Mouse (Mus musculus) stomach, embryonic 14.5 days (tissue): ENCODE measurements around the gene Hps5. TPM values are rescaled to one million over a fixed set of nuclear protein-coding genes. Genes with fewer than 3 reads are reported as not detected.
A peak's percentile ranks its signal among the peaks of the same experiment; 100 is the strongest.

Experiments
- ATAC-seq: fragments of 200-750 bp; cut with Nextera tagmentation; 2 replicates; pipeline ENCODE4 v1.8.0; 2017; ENCODE audit warnings: low read depth, moderate TSS enrichment; ENCODE audit not compliant: insufficient number of reproducible peaks, insufficient read depth, low FRiP score
- H3K27ac ChIP-seq: fragments of 300-500 bp; sonication (generic); 2 replicates; pipeline ENCODE4 v1.5.1; 2014; ENCODE audit warnings: mild to moderate bottlenecking, low read length, moderate library complexity, mixed read lengths
- H3K27me3 ChIP-seq: fragments of 300-500 bp; sonication (generic); 2 replicates; pipeline ENCODE4 v1.6.1; 2014; ENCODE audit warnings: low read length, control low read depth, mixed read lengths; ENCODE audit not compliant: control insufficient read depth, insufficient read depth
- H3K36me3 ChIP-seq: fragments of 300-500 bp; sonication (generic); 2 replicates; pipeline ENCODE4 v1.6.1; 2014; ENCODE audit warnings: mild to moderate bottlenecking, control low read depth, low read length, moderate library complexity, mixed read lengths; ENCODE audit not compliant: control insufficient read depth, insufficient read depth
- H3K4me1 ChIP-seq: fragments of 300-500 bp; sonication (generic); 2 replicates; pipeline ENCODE4 v1.6.1; 2014; ENCODE audit warnings: low read length, control low read depth, mixed read lengths; ENCODE audit not compliant: control insufficient read depth, insufficient read depth
- H3K4me2 ChIP-seq: fragments of 300-500 bp; sonication (generic); replicated peaks from 2 replicates; pipeline ENCODE4 v1.6.1; 2014; ENCODE audit warnings: low read depth, low read length, control low read depth
- H3K4me3 ChIP-seq: fragments of 300-500 bp; sonication (generic); 2 replicates; pipeline ENCODE4 v1.5.1; 2014; ENCODE audit warnings: low read depth, low read length, control low read depth
- H3K9ac ChIP-seq: fragments of 300-500 bp; sonication (generic); replicated peaks from 2 replicates; pipeline ENCODE4 v1.6.1; 2014; ENCODE audit warnings: low read depth, mild to moderate bottlenecking, control low read depth, low read length, moderate library complexity, mixed read lengths
- H3K9me3 ChIP-seq: fragments of 300-500 bp; sonication (generic); 2 replicates; pipeline ENCODE4 v1.6.1; 2016; ENCODE audit warnings: low read depth, low read length, control low read depth; ENCODE audit not compliant: control insufficient read depth
- WGBS: fragments of 180-500 bp; shearing (Covaris S2); extraction: QIAGEN DNeasy Blood & Tissue Kit; methylation state at CpG from one replicate; pipeline ENCODE4 v1.1.7; 2014; 5-methylcytosine and 5-hydroxymethylcytosine counted together
- polyA plus RNA-seq: library from polyadenylated mRNA; unstranded; fragments of >200 nt; fragmentation: Nextera tagmentation; extraction: Ambion mirVana; gene quantifications from 2 replicates; pipeline ENCODE4 v1.2.1, GENCODE M21; 2014

Gene Hps5
- polyA plus RNA-seq, 1 experiment from 2014 or later: 24.3 TPM

DNA sequence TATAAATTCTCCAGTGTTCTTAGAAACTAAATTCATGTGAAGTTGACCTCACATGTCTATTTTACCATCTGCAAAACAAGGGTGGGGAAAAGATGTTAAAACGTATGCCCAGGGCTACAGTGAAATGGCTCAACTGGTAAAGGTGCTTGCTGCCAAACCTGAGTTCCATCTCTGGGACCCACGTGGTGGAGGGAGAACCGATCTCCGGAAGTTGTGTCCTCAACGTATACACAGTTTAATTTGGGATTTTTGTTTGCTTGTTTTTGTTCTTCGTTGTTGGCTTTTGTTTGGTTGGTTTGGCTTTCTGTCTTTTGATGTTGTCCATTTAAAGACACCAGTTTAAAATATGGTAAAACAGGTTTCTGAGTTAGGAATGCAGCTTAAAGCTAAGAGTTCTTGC is 915 bp upstream of the Hps5 start:
- Histone ChIP-seq H3K36me3 (peaks cover 15% of the 10 kb centered on the region; the same call in 1 of the 2 replicates), H3K27me3 (no peaks in the 10 kb centered on the region), H3K9me3 (no peaks in the 10 kb centered on the region), H3K9ac (peak overlapping the region; percentile 90; the same call in 1 of the 2 replicates), H3K27ac (no peak overlapping the region), H3K4me1 (peaks cover 7% of the 10 kb centered on the region), H3K4me3 (peak overlapping the region; percentile 90), H3K4me2 (peak overlapping the region; percentile 83)
- no peak for ATAC-seq
- WGBS: 52% methylated on average over 6 of the region's 6 CpGs

DNA sequence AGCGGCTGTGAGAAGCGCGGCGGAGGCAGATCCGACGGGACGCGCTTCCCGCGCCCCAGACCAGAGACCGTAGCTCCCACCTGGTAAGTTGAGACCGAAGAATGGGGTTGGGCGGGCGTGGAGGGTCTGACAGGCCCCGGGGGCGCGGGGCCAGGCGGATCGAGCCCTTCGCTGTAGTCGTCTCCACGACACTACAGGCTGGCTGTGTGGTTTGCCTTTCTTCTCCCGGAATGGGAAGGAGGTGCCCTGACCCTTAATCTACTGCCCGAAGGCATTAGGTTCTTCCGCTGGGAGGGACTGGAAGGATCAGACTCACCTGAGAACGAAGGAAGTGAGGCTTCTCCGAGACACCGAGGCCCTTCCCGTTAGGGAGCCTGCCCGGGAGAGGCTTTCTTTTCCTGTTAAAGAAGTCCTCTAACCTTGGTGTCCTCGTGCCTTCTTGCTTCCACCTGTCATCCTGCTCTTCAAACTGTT is 379 bp upstream of the Hps5 start:
- H3K27me3 ChIP-seq: no peaks in the 10 kb centered on the region
- H3K4me3 ChIP-seq: peak overlapping the region; percentile 90
- ATAC-seq: peak; percentile 57
- H3K36me3 ChIP-seq: peaks cover 11% of the 10 kb centered on the region; the same call in 1 of the 2 replicates
- H3K9ac ChIP-seq: peak overlapping the region; percentile 90
- WGBS: 1% methylated on average over 31 of the region's 31 CpGs
- peak overlapping the region; percentile 83 for H3K4me2 ChIP-seq
- no peaks in the 10 kb centered on the region for H3K9me3 ChIP-seq
- peak overlapping the region; percentile 66; the same call in 1 of the 2 replicates for H3K27ac ChIP-seq
- peaks cover 7% of the 10 kb centered on the region for H3K4me1 ChIP-seq

DNA sequence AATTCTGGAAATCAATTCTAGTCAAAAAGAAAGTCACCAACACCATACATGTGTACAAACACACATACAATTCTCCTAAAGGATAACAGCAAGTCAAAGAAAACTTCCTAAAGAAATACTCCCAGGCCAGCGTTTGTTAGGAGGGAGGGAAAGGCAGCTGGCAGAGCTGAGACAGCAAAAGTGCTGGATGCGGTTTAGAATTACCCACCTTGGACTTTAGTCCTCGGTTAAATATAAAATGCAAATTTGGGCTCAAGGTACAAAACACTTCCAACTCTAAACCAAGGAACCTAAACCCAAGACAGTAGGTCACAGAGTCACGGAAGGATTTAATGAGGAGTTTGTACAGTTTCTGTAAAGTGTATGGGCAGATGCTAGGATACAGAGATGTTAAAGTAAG is 2.0 kb downstream of the Hps5 start:
- Histone ChIP-seq H3K4me2 (no peak overlapping the region), H3K27ac (no peak overlapping the region), H3K4me3 (no peak overlapping the region), H3K9me3 (no peaks in the 10 kb centered on the region), H3K36me3 (no peaks in the 10 kb centered on the region; the same call in 1 of the 2 replicates), H3K4me1 (peaks cover 7% of the 10 kb centered on the region), H3K27me3 (no peaks in the 10 kb centered on the region), H3K9ac (no peak overlapping the region)
- 84% methylated on average over 4 of the region's 4 CpGs for WGBS
- no peak for ATAC-seq

DNA sequence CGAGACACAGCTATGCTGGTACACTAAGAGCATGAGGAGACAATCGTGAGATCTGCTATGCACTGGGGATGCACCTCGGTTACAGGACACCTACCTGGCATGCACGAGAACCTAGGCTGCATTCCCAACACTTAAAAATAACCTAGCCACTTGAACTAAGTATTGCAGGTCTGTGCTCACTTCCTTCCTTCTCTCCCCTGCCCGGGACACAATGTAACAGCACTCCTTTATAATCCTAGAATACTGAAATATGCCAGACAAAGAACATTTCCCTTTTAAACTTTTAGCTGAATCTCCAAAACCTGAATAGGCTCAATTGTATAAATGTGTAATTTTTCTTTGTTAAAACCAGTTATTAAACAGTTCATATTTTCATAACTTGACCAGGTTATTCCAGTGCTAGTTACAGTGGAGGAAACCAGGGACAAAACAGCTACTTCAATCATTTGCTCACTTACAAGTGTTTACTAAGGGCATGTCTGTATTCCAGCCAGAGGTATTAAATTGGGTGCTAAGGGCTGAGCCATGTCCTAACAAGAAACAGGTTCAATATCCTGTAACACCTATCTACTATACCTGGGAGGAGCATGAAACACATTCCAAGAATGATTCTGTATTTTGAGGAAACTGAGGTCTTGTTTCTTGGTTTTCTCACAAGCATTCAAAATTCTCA is 6.6 kb downstream of the Hps5 start:
- 86% methylated on average over 5 of the region's 5 CpGs for WGBS
- Histone ChIP-seq H3K36me3 (peaks cover 27% of the 10 kb centered on the region; the same call in 1 of the 2 replicates), H3K27me3 (no peaks in the 10 kb centered on the region), H3K27ac (no peak overlapping the region), H3K9me3 (no peaks in the 10 kb centered on the region), H3K4me2 (no peak overlapping the region), H3K9ac (no peak overlapping the region), H3K4me1 (no peaks in the 10 kb centered on the region), H3K4me3 (no peak overlapping the region)
- ATAC-seq: no peak

DNA sequence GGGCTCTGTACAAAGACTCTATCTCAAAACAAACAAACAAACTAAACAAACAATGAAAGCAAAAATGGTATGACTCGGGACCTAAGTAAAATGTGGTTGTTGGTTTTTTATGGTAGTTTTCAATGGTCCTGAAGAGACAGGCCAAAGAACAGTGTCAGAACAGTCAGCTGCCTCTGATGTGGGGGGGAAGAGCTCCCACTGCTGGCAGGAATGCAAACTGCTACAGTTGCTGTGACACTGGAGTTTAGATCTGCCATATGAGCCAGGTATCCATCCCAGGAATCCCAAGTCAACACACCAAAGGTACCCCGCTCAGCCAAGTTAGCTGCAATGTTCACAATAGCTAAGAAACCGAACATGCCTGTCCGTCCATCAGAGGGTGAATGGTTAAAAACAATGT is 25.2 kb downstream of the Hps5 start:
- H3K27me3 ChIP-seq: no peaks in the 10 kb centered on the region
- H3K27ac ChIP-seq: no peak overlapping the region
- 58% methylated on average over 4 of the region's 4 CpGs for WGBS
- H3K9ac ChIP-seq: no peak overlapping the region
- H3K9me3 ChIP-seq: no peaks in the 10 kb centered on the region
- H3K4me1 ChIP-seq: no peaks in the 10 kb centered on the region
- H3K36me3 ChIP-seq: peaks cover 48% of the 10 kb centered on the region
- H3K4me3 ChIP-seq: no peak overlapping the region
- H3K4me2 ChIP-seq: no peak overlapping the region
- ATAC-seq: no peak

DNA sequence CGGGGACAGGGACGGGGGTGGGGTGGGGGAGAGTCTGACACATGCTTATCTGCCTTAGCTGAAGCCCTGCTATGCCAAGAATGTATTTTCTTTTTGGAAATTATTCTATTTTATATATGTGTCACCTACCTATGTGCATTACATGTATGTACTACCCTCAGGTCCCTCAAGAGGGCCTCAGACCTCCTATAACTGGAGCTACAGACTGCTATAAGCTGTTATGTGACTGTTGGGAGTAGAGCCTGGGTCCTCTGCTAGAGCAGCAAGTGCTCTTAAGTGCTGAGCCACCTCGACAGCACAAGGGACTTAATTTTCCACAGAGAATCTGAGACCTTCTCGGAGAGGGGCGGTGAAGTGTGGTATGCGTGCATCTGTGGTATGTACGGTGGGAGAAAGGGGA is 27.4 kb downstream of the Hps5 start:
- H3K4me3 ChIP-seq: no peak overlapping the region
- no peak overlapping the region for H3K4me2 ChIP-seq
- H3K36me3 ChIP-seq: peaks cover 61% of the 10 kb centered on the region
- no peak for ATAC-seq
- no peaks in the 10 kb centered on the region for H3K9me3 ChIP-seq
- no peak overlapping the region for H3K27ac ChIP-seq
- H3K27me3 ChIP-seq: no peaks in the 10 kb centered on the region
- no peaks in the 10 kb centered on the region for H3K4me1 ChIP-seq
- no peak overlapping the region for H3K9ac ChIP-seq
- 92% methylated on average over 7 of the region's 7 CpGs for WGBS

DNA sequence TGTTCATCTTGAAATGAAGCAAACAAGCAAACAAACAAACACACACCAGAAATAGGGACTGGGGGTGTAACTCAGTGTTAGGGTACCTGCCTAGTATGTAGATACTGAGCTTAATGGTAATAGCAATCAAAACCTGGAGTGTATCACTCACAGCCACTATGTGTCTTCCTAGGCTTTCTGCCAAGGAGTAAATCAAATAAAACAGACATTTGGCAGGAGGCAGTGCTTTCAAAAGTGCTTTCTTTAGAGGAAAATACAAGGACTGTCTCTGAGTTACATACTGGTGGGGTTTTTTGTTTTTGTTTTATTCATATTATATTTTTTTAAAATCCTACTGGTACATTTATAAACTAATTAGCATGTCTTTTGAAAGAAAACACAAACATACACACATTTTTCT is 28.5 kb downstream of the Hps5 start:
- no peak for ATAC-seq
- H3K27ac ChIP-seq: no peak overlapping the region

DNA sequence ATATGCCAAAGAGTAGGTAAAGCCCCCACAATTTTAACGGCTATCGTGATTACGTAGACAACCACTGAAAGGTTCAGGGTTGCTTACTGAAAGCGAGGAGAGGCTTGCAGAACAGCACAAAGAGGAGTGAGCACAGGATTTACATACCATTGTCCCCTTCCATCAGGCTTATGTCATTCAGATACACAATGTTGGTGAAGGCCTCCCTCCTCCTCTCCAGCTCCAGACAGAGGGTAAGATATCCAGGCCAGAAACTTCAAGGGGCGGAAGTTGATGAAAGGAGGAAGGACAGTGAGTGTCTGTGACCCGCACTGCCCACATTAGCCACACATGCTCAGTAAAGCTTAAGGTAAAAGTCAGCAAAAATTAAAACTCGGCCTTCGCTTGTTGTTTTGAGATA is 31.2 kb downstream of the Hps5 start:
- 93% methylated on average over 8 of the region's 8 CpGs for WGBS
- H3K9me3 ChIP-seq: no peaks in the 10 kb centered on the region
- no peak overlapping the region for H3K4me2 ChIP-seq
- ATAC-seq: no peak
- H3K4me1 ChIP-seq: no peaks in the 10 kb centered on the region
- H3K9ac ChIP-seq: no peak overlapping the region
- H3K36me3 ChIP-seq: peaks cover 67% of the 10 kb centered on the region
- no peak overlapping the region for H3K4me3 ChIP-seq
- no peaks in the 10 kb centered on the region for H3K27me3 ChIP-seq
- no peak overlapping the region for H3K27ac ChIP-seq

More for the DNA sequence above, 28.5 kb downstream of the Hps5 start:
- H3K4me1 ChIP-seq: no peaks in the 10 kb centered on the region
- no peak overlapping the region for H3K9ac ChIP-seq
- no peaks in the 10 kb centered on the region for H3K27me3 ChIP-seq
- peaks cover 59% of the 10 kb centered on the region for H3K36me3 ChIP-seq
- H3K4me2 ChIP-seq: no peak overlapping the region
- no peak overlapping the region for H3K4me3 ChIP-seq
- no peaks in the 10 kb centered on the region for H3K9me3 ChIP-seq

DNA sequence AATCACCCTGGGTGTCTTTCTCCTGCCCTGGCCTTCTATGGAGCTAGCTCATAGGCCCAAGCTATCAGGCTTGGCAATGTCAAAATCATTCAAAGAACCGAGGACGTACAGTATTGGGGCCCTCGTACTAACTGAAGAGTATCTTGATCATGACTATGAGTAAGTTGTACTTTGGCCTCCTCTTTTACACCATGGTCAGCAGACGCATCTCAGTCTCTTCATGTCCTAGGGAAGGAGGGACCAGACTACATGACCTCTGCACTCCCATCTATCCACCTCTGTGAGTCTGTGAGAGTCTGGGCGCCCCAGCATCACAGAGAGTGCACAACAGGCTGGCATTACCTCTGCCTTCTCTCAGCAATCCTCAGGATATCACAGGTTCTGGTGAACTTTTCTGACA is 33.3 kb downstream of the Hps5 start:
- 89% methylated on average over 5 of the region's 5 CpGs for WGBS
- Histone ChIP-seq H3K4me2 (no peak overlapping the region), H3K27me3 (no peaks in the 10 kb centered on the region), H3K4me3 (no peak overlapping the region), H3K9me3 (no peaks in the 10 kb centered on the region), H3K9ac (no peak overlapping the region), H3K4me1 (no peaks in the 10 kb centered on the region), H3K27ac (no peak overlapping the region), H3K36me3 (peaks cover 58% of the 10 kb centered on the region)
- ATAC-seq: no peak
